Mouse (Mus musculus): ENCODE data around the gene Mrpl20. TPM values are rescaled to one million over a fixed set of nuclear protein-coding genes. Genes with fewer than 3 reads are reported as not detected.

Gene Mrpl20
- polyA plus RNA-seq, 1 experiment from 2014 or later = 133 TPM

GRCm38 (mm10) chr4:155812665-155813181 lies 10.0 kb downstream of the Mrpl20 start:
- WGBS = under 1% methylated on average over 48 of the region's 49 CpGs
- Histone ChIP-seq H3K27me3 (ENCODE audit: control insufficient read depth, insufficient read depth, low read length) (no peaks in the 10 kb centered on the region), H3K9me3 (replicated peaks; ENCODE audit: control insufficient read depth, low read length) (no peaks in the 10 kb centered on the region), H3K27ac (ENCODE audit: low read length) (peak overlapping the region; percentile 92), H3K4me2 (ENCODE audit: low read depth, low read length) (peak overlapping the region; percentile 72), H3K9ac (ENCODE audit: low read length) (peak overlapping the region; percentile 98), H3K4me3 (ENCODE audit: low read length) (peak overlapping the region; percentile 98), H3K4me1 (ENCODE audit: control insufficient read depth, insufficient read depth, low read length) (peaks cover 16% of the 10 kb centered on the region), H3K36me3 (ENCODE audit: control insufficient read depth, insufficient read depth) (peaks cover 66% of the 10 kb centered on the region)
- peak; percentile 20 for ATAC-seq (replicated peaks; ENCODE audit: extremely low read depth, insufficient read depth, low FRiP score)

DNA sequence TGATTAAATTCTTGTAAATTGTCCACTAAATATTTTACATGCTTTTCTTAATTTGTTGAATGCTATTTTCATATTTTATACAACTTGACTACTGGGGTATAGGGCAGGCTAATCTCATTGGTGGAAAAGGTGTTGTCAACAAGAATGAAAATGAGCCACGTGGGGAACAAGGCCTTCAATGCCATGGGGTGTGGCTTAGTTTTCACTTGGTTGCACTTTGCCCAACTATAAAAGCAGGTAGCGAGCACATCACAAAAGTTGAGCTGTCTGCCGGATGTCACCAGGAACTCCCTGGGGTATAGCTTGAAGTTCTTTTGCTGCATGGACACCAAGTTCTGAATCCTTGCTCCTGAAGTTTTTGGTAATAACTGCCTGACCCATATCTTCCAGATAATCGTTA lies 14.9 kb downstream of the Mrpl20 start:
- H3K4me2 ChIP-seq (ENCODE audit: low read depth, low read length) = no peak overlapping the region
- 87% methylated on average over 4 of the region's 4 CpGs for WGBS

GRCm38 (mm10) chr4:155821025-155821424 lies 18.3 kb downstream of the Mrpl20 start:
- no peaks in the 10 kb centered on the region for H3K4me1 ChIP-seq (ENCODE audit: control insufficient read depth, insufficient read depth, low read length)
- ATAC-seq (replicated peaks; ENCODE audit: extremely low read depth, insufficient read depth, low FRiP score) = no peak
- H3K4me3 ChIP-seq (ENCODE audit: low read length) = no peak overlapping the region
- no peaks in the 10 kb centered on the region for H3K27me3 ChIP-seq (ENCODE audit: control insufficient read depth, insufficient read depth, low read length)
- 76% methylated on average over 7 of the region's 7 CpGs for WGBS
- H3K27ac ChIP-seq (ENCODE audit: low read length) = no peak overlapping the region
- no peak overlapping the region for H3K9ac ChIP-seq (ENCODE audit: low read length)
- no peak overlapping the region for H3K4me2 ChIP-seq (ENCODE audit: low read depth, low read length)
- H3K9me3 ChIP-seq (replicated peaks; ENCODE audit: control insufficient read depth, low read length) = no peaks in the 10 kb centered on the region
- peaks cover 86% of the 10 kb centered on the region for H3K36me3 ChIP-seq (ENCODE audit: control insufficient read depth, insufficient read depth)

More for the DNA sequence above, 14.9 kb downstream of the Mrpl20 start:
- peaks cover 79% of the 10 kb centered on the region for H3K36me3 ChIP-seq (ENCODE audit: control insufficient read depth, insufficient read depth)
- no peak overlapping the region for H3K4me3 ChIP-seq (ENCODE audit: low read length)
- H3K27me3 ChIP-seq (ENCODE audit: control insufficient read depth, insufficient read depth, low read length) = no peaks in the 10 kb centered on the region
- H3K9ac ChIP-seq (ENCODE audit: low read length) = no peak overlapping the region
- H3K9me3 ChIP-seq (replicated peaks; ENCODE audit: control insufficient read depth, low read length) = no peaks in the 10 kb centered on the region
- ATAC-seq (replicated peaks; ENCODE audit: extremely low read depth, insufficient read depth, low FRiP score) = no peak
- peaks cover 11% of the 10 kb centered on the region for H3K4me1 ChIP-seq (ENCODE audit: control insufficient read depth, insufficient read depth, low read length)
- H3K27ac ChIP-seq (ENCODE audit: low read length) = no peak overlapping the region

DNA sequence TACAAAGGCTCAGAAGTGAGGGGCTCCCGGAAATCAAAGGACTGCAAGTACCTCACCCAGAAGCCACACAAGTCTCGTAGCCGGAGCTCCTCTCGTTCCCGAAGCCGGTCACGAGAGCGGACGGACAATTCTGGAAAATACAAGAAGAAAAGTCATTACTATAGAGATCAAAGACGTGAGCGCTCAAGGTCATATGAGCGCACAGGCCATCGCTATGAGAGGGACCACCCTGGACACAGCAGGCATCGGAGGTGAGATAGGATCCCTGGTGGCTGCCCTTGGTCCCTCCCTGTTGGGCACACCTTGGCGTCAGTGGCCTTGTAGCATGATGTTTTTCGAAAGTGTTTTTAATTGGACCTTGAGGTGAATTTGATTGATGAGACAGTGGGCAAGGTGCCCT lies 20.8 kb downstream of the Mrpl20 start:
- no peak overlapping the region for H3K27ac ChIP-seq (ENCODE audit: low read length)
- H3K4me2 ChIP-seq (ENCODE audit: low read depth, low read length) = no peak overlapping the region
- no peak overlapping the region for H3K9ac ChIP-seq (ENCODE audit: low read length)
- no peaks in the 10 kb centered on the region for H3K4me1 ChIP-seq (ENCODE audit: control insufficient read depth, insufficient read depth, low read length)
- WGBS = 94% methylated on average over 16 of the region's 16 CpGs
- peaks cover 77% of the 10 kb centered on the region for H3K36me3 ChIP-seq (ENCODE audit: control insufficient read depth, insufficient read depth)
- ATAC-seq (replicated peaks; ENCODE audit: extremely low read depth, insufficient read depth, low FRiP score) = no peak
- H3K27me3 ChIP-seq (ENCODE audit: control insufficient read depth, insufficient read depth, low read length) = no peaks in the 10 kb centered on the region
- no peaks in the 10 kb centered on the region for H3K9me3 ChIP-seq (replicated peaks; ENCODE audit: control insufficient read depth, low read length)
- H3K4me3 ChIP-seq (ENCODE audit: low read length) = no peak overlapping the region

GRCm38 (mm10) chr4:155829866-155830265 lies 27.2 kb downstream of the Mrpl20 start:
- H3K9me3 ChIP-seq (replicated peaks; ENCODE audit: control insufficient read depth, low read length) = no peaks in the 10 kb centered on the region
- H3K4me1 ChIP-seq (ENCODE audit: control insufficient read depth, insufficient read depth, low read length) = peaks cover 15% of the 10 kb centered on the region
- H3K27me3 ChIP-seq (ENCODE audit: control insufficient read depth, insufficient read depth, low read length) = no peaks in the 10 kb centered on the region
- H3K4me2 ChIP-seq (ENCODE audit: low read depth, low read length) = no peak overlapping the region
- WGBS = 84% methylated on average over 4 of the region's 4 CpGs
- H3K27ac ChIP-seq (ENCODE audit: low read length) = no peak overlapping the region
- H3K4me3 ChIP-seq (ENCODE audit: low read length) = no peak overlapping the region
- H3K36me3 ChIP-seq (ENCODE audit: control insufficient read depth, insufficient read depth) = peaks cover 22% of the 10 kb centered on the region
- ATAC-seq (replicated peaks; ENCODE audit: extremely low read depth, insufficient read depth, low FRiP score) = no peak
- H3K9ac ChIP-seq (ENCODE audit: low read length) = no peak overlapping the region

DNA sequence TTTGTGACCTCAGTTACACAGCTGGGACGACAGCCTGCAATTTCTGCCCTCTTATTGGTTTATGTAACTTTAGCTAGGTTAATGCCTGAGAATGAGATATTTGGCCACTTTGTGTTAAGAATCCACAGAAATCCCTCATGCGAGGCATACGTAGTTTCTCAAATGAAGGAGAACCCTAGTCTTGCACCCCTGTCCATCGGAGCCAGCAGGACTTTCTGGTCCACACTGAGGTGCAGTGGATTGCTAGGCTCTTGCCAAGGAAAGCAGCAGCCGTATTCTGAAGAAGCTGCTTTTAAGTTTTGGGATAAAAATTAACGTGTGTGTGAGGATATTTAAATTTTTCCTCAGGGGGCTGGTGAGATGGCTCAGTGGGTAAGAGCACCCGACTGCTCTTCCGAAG lies 27.9 kb downstream of the Mrpl20 start:
- ATAC-seq (replicated peaks; ENCODE audit: extremely low read depth, insufficient read depth, low FRiP score) = no peak
- H3K9me3 ChIP-seq (replicated peaks; ENCODE audit: control insufficient read depth, low read length) = no peaks in the 10 kb centered on the region
- H3K27me3 ChIP-seq (ENCODE audit: control insufficient read depth, insufficient read depth, low read length) = no peaks in the 10 kb centered on the region
- H3K9ac ChIP-seq (ENCODE audit: low read length) = peak overlapping the region; percentile 85
- H3K4me3 ChIP-seq (ENCODE audit: low read length) = peak overlapping the region; percentile 66
- H3K4me1 ChIP-seq (ENCODE audit: control insufficient read depth, insufficient read depth, low read length) = peaks cover 15% of the 10 kb centered on the region
- peak overlapping the region; percentile 94 for H3K27ac ChIP-seq (ENCODE audit: low read length)
- peaks cover 15% of the 10 kb centered on the region for H3K36me3 ChIP-seq (ENCODE audit: control insufficient read depth, insufficient read depth)
- 51% methylated on average over 8 of the region's 8 CpGs for WGBS
- H3K4me2 ChIP-seq (ENCODE audit: low read depth, low read length) = peak overlapping the region; percentile 62

DNA sequence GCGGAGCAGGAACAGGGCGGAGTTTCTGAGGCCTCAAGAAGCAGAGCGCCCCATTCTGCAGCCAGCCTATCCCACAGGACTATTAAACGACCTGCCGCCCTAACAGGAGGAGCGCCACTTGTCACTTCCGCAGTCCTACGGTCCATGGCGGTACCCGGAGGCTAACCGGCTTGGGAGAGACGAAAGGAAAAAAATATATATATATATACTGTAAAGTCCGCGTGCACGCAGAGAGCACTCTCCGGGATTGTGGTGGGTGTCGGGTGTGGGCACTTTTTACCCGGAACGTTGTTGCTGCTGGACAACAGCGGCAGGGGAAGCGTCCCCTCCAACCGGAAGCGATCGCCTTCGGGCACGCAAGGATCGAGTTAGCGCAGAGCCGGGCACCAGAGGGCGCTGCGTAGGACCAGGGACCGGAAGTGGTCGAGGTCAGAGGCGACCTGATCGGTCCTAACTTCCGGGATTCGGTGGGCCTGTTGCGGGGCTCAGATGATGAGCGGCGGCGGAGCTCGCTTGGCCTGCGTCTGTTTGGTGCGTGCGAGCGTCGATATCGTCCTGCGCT lies 28.6 kb downstream of the Mrpl20 start, which contains the start of gene Aurkaip1:
Gene Aurkaip1, plus strand, starts transcription at position 68 of the 562 bp plus-strand sequence.
- Histone ChIP-seq H3K27me3 (ENCODE audit: control insufficient read depth, insufficient read depth, low read length) (no peaks in the 10 kb centered on the region), H3K36me3 (ENCODE audit: control insufficient read depth, insufficient read depth) (peaks cover 13% of the 10 kb centered on the region), H3K4me2 (ENCODE audit: low read depth, low read length) (peak within 1 kb of the TSS; percentile 90), H3K27ac (ENCODE audit: low read length) (peak within 1 kb of the TSS; percentile 94), H3K4me3 (ENCODE audit: low read length) (peak within 1 kb of the TSS; percentile 66), H3K9ac (ENCODE audit: low read length) (peak within 1 kb of the TSS; percentile 85), H3K4me1 (ENCODE audit: control insufficient read depth, insufficient read depth, low read length) (peaks cover 15% of the 10 kb centered on the region), H3K9me3 (replicated peaks; ENCODE audit: control insufficient read depth, low read length) (no peaks in the 10 kb centered on the region)
- ATAC-seq (replicated peaks; ENCODE audit: extremely low read depth, insufficient read depth, low FRiP score) = peak; percentile 92
- under 1% methylated on average over 49 of the region's 49 CpGs for WGBS

DNA sequence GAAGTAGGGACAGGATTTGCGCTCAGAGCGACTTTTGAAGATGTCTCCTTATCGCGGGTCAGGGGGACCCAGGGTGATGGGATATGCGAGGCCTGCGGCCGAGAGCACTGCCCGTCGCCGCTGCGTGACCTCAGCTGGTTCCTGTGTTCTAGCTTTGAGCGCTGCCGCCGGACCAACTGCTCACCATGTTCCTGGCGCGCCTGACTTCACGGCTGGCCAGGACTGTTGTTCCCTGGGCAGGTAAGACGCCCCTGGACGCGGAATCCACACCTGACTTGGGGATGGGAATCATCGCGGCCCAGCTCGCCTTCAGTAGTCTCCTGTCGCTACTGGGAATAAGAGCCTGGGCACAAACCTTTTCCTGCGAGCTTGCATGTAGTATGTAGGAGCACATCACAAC lies 29.2 kb downstream of the Mrpl20 start:
- H3K27ac ChIP-seq (ENCODE audit: low read length) = peak overlapping the region; percentile 94
- peak overlapping the region; percentile 85 for H3K9ac ChIP-seq (ENCODE audit: low read length)
- 0 out of 2 replicates have a peak, but pooled peaks cover 2% of the 10 kb centered on the region for H3K9me3 ChIP-seq (replicated peaks; ENCODE audit: control insufficient read depth, low read length)
- H3K36me3 ChIP-seq (ENCODE audit: control insufficient read depth, insufficient read depth) = peaks cover 8% of the 10 kb centered on the region
- no peaks in the 10 kb centered on the region for H3K27me3 ChIP-seq (ENCODE audit: control insufficient read depth, insufficient read depth, low read length)
- peak overlapping the region; percentile 66 for H3K4me3 ChIP-seq (ENCODE audit: low read length)
- peaks cover 15% of the 10 kb centered on the region for H3K4me1 ChIP-seq (ENCODE audit: control insufficient read depth, insufficient read depth, low read length)
- H3K4me2 ChIP-seq (ENCODE audit: low read depth, low read length) = peak overlapping the region; percentile 90
- 0% methylated on average over 25 of the region's 25 CpGs for WGBS
- peak; percentile 3; the same call in 1 of the 2 replicates for ATAC-seq (replicated peaks; ENCODE audit: extremely low read depth, insufficient read depth, low FRiP score)

DNA sequence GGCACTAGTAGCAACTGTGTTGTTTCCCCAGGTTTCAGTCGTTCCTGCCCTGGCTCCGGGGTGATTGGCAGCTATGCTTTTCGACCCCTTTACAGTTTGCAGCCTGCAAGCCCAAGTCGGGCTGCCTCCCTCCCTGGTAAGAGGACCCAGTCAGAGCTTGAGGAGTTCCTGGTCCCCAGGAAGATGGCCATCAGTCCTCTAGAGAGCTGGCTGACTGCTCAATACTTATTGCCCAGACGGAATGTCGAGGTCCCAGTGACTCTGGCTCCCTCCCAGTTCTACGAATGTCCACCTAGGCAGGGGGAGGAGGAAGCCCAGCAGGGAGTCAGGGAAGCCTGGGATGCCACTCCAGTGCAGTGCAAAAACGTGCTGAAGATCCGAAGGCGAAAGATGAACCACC lies 29.6 kb downstream of the Mrpl20 start:
- Histone ChIP-seq H3K4me1 (ENCODE audit: control insufficient read depth, insufficient read depth, low read length) (peaks cover 18% of the 10 kb centered on the region), H3K36me3 (ENCODE audit: control insufficient read depth, insufficient read depth) (peaks cover 5% of the 10 kb centered on the region), H3K27me3 (ENCODE audit: control insufficient read depth, insufficient read depth, low read length) (no peaks in the 10 kb centered on the region), H3K4me2 (ENCODE audit: low read depth, low read length) (peak overlapping the region; percentile 90), H3K9ac (ENCODE audit: low read length) (peak overlapping the region; percentile 85), H3K27ac (ENCODE audit: low read length) (no peak overlapping the region), H3K4me3 (ENCODE audit: low read length) (peak overlapping the region; percentile 66), H3K9me3 (replicated peaks; ENCODE audit: control insufficient read depth, low read length) (0 out of 2 replicates have a peak, but pooled peaks cover 2% of the 10 kb centered on the region)
- 48% methylated on average over 10 of the region's 10 CpGs for WGBS
- no peak for ATAC-seq (replicated peaks; ENCODE audit: extremely low read depth, insufficient read depth, low FRiP score)
